Mouse (Mus musculus) layer of hippocampus, adult 8-10 months (tissue): Measurements from ENCODE around the gene Ubxn2a. TPM values are rescaled to one million over a fixed set of nuclear protein-coding genes. Genes with fewer than 3 reads are reported as not detected.

Source experiments
- DNase-seq, 2 experiments: peaks; one replicate each; pipeline ENCODE4 v3.0.0; 2022; ENCODE audit warnings: low spot score in 2 of 2
- total RNA-seq, 4 experiments: library from RNA; stranded (reverse); gene quantifications; 2 replicates each; pipeline ENCODE4 v1.2.4; 2022

The Ubxn2a gene
- total RNA-seq, 4 experiments from 2014 or later = 41.5 to 56.2 (median 49.6) TPM

- DNase-seq = no peak
Observed at GRCm38 (mm10) chr12:4882086-4882485, 25.4 kb downstream of the Ubxn2a start.

DNA sequence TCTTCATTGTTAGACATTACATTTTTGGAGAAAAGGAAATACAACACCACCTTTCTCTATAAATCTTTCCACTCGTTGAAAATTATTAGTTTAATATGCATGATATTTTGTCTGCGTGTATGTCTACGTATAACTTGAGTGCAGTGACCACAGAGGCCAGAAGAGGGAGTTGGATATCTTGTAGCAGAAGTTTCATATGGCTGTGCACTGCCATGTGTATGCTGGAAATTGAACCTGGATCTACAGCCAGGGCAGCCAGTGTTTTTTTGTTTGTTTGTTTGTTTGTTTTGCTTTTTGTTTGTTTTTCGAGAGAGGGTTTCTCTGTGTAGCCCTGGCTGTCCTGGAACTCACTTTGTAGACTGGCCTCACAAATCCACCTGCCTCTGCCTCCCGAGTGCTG lies 28.5 kb downstream of the Ubxn2a start:
- no peak for DNase-seq

DNA sequence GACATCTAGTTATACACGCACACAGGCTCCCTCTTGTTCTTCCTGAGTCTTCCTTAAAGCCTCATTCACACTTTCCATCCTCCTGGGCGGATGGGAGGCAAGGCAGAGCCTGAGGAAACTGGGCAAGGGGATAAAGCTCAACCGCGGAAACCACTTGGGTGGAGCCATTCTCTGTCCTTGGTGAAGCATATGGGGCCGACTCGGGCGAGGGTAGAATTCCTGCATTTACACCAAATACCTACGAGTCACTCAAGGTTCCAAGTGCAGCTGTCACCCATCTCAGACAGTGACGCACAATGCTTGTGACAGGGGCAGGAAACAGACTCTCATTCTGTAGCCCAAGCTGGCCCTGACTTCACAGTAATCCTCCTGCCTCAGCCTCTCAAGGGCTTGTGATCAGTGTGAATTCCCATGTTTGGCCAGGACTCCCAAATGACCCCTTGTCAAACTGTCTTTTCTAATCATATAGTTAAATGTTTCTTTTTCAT lies 29.2 kb downstream of the Ubxn2a start:
- DNase-seq = no peak

GRCm38 (mm10) chr12:4875623-4876022 lies 31.9 kb downstream of the Ubxn2a start:
- DNase-seq = no peak

- no peak for DNase-seq
Observed at GRCm38 (mm10) chr12:4874161-4874927, 33.2 kb downstream of the Ubxn2a start, which contains the start of gene Mfsd2b. TSS of gene Mfsd2b (minus strand) at chr12:4874359.

DNA sequence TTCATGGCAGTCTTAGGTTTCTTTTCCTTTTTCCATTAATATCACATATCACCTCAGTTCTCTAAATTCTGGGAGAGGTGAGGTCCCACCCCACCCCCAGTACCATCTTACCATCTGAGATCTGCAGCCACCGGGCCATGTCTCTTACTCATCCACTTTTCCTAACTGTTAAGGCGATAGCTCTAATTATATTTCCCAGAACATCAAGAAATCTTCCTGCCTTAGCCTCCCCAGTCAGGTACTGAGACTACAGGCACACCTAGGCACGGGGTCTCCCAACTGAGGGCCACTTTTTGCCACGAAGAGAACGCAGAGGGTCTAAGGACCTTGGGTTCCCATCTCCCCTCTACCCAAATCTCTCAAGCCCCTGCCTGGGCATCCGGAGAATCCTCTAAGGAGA lies 34.0 kb downstream of the Ubxn2a start:
- DNase-seq = no peak

- no peak for DNase-seq
Observed at GRCm38 (mm10) chr12:4872983-4873477, 34.5 kb downstream of the Ubxn2a start.

GRCm38 (mm10) chr12:4872273-4872672 lies 35.2 kb downstream of the Ubxn2a start:
- no peak for DNase-seq

DNA sequence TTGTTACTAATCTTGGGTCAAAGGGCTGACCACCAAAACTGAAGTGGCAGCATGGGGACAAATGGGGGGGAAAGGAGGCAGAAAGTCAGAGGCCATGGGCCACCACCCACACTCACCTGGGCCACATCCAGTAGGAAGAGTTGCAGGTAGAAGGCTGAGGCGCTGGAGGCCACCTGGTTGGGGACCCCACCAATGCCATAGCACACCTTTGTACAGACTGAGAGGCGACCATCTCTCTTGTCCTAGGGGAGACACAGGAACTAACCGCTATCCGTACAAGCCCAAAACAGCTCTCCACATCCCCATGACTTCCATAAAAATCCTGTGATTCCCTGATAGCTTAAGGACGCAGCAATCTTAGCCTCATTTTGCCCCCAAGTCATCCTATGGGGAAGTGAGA lies 36.2 kb downstream of the Ubxn2a start:
- DNase-seq = no peak

- no peak for DNase-seq
Observed at GRCm38 (mm10) chr12:4868924-4869323, 38.6 kb downstream of the Ubxn2a start.

- DNase-seq = peak in 1 of 2 experiments; percentile 38
Observed at GRCm38 (mm10) chr12:4864338-4864690, 43.2 kb downstream of the Ubxn2a start.

DNA sequence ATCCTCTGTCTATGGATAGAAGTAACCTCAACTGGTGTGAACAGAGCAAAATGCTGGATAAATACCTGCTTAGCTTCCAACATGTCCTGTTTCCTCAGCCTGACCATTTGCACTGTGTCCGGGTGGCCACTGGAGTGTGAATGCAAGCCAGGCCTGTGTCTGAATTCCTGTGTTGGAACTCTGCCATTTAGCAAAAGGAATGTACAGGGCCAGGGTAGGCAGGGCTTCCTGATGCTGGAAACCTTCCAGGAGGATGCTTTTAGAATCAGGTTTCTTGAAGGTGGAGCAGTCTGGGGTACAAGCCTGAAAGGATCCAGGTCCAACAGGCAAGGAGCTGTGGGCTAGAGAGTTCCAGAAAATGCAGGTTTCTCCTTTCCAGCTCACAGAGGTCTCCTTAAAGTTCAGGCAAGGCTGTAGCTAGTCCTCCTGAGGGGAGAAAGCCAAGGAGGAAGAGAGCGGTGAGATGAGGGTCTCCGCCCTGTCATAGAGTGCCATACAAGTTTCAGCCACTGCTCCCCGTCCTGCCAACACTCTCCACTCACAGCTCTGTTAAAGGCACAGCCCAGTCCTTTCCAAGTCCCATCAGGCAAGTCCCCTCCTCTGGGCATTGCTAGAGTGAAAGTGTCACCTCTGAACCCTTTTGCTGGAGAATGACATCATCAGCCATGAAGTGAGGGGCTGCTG lies 43.7 kb downstream of the Ubxn2a start:
- no peak for DNase-seq

DNA sequence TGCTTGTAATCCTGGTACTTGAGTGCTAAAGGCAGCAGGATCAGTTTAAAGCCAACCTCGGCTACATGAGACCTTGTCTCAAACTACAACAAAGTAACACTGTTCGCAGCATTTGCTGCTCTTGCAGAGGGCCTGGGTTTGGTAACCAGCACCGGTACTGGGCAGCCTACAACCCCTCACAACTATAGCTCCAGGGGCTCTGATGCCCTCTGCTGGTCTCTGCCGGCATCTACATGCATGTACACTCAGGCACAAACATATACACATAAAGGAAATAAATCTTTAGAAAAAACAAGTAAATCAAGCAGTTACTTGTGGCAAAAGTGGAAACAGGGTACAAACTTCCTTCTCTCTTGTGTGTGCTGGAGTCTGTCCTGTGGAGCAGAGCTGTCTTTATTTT lies 44.8 kb downstream of the Ubxn2a start:
- DNase-seq = no peak

- DNase-seq = no peak
Observed at GRCm38 (mm10) chr12:4859241-4859914, 48.1 kb downstream of the Ubxn2a start.

GRCm38 (mm10) chr12:4856834-4857233 lies 50.7 kb downstream of the Ubxn2a start:
- no peak for DNase-seq

- no peak for DNase-seq
Observed at GRCm38 (mm10) chr12:4856160-4856559, 51.3 kb downstream of the Ubxn2a start.

- DNase-seq = no peak
Observed at GRCm38 (mm10) chr12:4843741-4844140, 63.8 kb downstream of the Ubxn2a start.

DNA sequence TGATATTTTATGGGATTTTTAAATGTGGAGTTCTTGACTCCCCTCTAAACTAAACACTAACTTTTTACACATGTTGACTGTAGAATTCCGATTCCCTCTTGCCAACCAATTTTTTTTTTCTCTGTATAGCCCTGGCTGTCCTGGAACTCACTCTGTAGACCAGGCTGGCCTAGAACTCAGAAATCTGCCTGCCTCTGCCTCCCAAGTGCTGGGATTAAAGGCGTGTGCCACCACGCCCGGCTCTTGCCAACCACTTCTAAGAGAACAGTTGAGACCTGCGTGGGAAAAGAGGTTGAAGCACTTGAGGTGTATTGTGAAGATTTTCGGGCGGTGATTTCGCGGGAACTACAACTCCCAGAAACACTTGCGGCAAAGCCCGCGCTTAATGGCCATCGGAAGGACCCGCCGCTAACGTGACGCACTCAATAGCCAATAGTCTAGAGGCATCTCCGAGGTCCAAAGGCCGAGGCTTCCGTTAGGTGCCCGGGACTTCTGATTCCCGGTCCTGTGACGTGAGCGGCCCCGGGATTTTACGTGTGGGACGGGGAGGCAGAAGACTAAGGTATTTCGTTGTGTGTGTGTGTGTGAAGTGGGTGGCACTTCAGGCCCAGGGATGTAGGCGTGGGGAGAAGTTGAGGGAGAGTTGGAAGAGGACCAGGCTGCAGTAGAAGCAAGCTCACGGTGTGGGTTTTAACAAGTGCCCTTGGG lies 64.5 kb downstream of the Ubxn2a start, which contains the start of gene Wdcp:
Wdcp (plus strand) TSS at position 414 of the 708 bp plus-strand sequence.
- peak; percentile 92 to 94 for DNase-seq

GRCm38 (mm10) chr12:4842456-4842855 lies 65.0 kb downstream of the Ubxn2a start:
- DNase-seq = no peak

- DNase-seq = peak in 1 of 2 experiments; percentile 29
Observed at GRCm38 (mm10) chr12:4841392-4841887, 66.1 kb downstream of the Ubxn2a start, which contains the start of gene Fkbp1b. TSS of gene Fkbp1b (minus strand) at chr12:4841591.

DNA sequence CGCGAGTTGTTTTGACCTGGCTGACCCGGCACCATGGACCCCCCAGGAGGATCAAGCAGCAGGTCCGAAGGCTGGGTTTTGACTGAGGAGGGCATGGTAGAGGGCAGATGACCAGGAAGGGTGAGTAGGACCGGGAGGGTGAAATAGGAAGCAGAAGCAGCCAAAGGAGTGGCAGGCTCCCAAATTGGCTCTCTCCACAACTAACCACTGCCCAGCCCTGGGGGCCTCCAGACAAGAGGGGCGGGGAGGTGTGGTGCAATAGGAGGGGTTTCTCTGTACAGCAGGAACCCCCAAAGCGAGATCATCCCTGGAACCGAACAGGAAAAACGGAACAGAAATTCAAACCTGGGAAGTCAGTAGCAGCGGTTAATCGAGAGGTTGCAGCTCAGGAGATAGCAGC lies 66.8 kb downstream of the Ubxn2a start:
- DNase-seq = no peak
